Mouse (Mus musculus) testis, adult 2 months (tissue): ENCODE measurements at regions not wholly inside any gene's neighbourhood (a gene's known extent, or its start where the extent isn't known, plus 50 kb on each side); places are given as distances from the start of the nearest gene placed in this dataset.

Experiments used
- H3K27ac ChIP-seq: fragments of 200-500 bp; 2 replicates; pipeline ENCODE4 v1.5.1; 2012; ENCODE audit warnings: low read depth, low read length; ENCODE audit not compliant: control insufficient read depth, insufficient read depth
- H3K27me3 ChIP-seq: fragments of 200-500 bp; 2 replicates; pipeline ENCODE4 v1.6.1; 2012; ENCODE audit warnings: mild to moderate bottlenecking, low read length, moderate library complexity; ENCODE audit not compliant: control insufficient read depth, insufficient read depth
- H3K36me3 ChIP-seq: fragments of 200-500 bp; 2 replicates; pipeline ENCODE4 v1.6.1; 2012; ENCODE audit warnings: mild to moderate bottlenecking, low read length; ENCODE audit not compliant: control insufficient read depth, insufficient read depth
- H3K4me1 ChIP-seq: fragments of 200-500 bp; 2 replicates; pipeline ENCODE4 v1.6.1; 2012; ENCODE audit warnings: low read length; ENCODE audit not compliant: control insufficient read depth, insufficient read depth
- H3K4me3 ChIP-seq: fragments of 200-500 bp; 2 replicates; pipeline ENCODE4 v1.5.1; 2012; ENCODE audit warnings: low read depth, mild to moderate bottlenecking, low read length, moderate library complexity, mixed read lengths; ENCODE audit not compliant: control insufficient read depth
- CTCF ChIP-seq: fragments of 200-500 bp; IDR thresholded peaks from 2 replicates; pipeline ENCODE4 v1.5.1; 2012; ENCODE audit warnings: low read depth, mild to moderate bottlenecking, inconsistent platforms, low read length, moderate library complexity; ENCODE audit not compliant: control insufficient read depth, insufficient read depth, insufficient replicate concordance
- POLR2A ChIP-seq: fragments of 200-500 bp; IDR thresholded peaks from 2 replicates; pipeline ENCODE4 v1.6.1; 2012; ENCODE audit warnings: low read depth, mild to moderate bottlenecking, inconsistent platforms, low read length, moderate library complexity; ENCODE audit not compliant: control insufficient read depth

- Histone ChIP-seq H3K27ac (no peak overlapping the region), H3K4me3 (no peak overlapping the region), H3K36me3 (no peaks in the 10 kb centered on the region), H3K27me3 (no peaks in the 10 kb centered on the region), H3K4me1 (0 out of 2 replicates have a peak, but pooled peaks cover under 1% of the 10 kb centered on the region)
- TF ChIP-seq CTCF (no peak), POLR2A (no peak)
These were observed 143.2 kb upstream of the Krr1 start for GRCm38 (mm10) chr10:111829291-111829690.

GRCm38 (mm10) chr10:111831105-111831504 lies 141.4 kb upstream of the Krr1 start:
- Histone ChIP-seq H3K27ac (no peak overlapping the region), H3K4me1 (peaks cover 3% of the 10 kb centered on the region), H3K4me3 (no peak overlapping the region), H3K27me3 (no peaks in the 10 kb centered on the region), H3K36me3 (no peaks in the 10 kb centered on the region)
- TF ChIP-seq POLR2A (no peak), CTCF (no peak)

DNA sequence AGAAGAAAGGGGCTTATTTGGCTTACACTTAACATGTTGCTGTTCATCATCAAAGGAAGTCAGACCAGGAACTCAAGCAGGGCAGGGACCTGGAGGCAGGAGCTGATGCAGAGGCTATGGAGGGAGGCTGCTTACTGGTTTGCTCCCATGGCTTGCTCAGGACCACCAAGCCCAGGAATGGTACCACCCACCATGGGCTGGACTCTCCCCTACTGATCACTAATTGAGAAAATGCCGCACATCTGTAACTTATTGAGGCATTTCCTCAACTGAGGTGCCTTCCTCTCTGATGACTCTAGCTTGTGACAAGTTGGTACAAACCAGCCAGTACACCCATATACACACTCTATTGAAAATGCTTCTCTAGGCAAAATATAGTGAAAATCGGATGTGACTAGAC lies 138.9 kb upstream of the Krr1 start:
- Histone ChIP-seq H3K4me1 (peaks cover 3% of the 10 kb centered on the region), H3K4me3 (no peak overlapping the region), H3K27ac (no peak overlapping the region), H3K27me3 (no peaks in the 10 kb centered on the region), H3K36me3 (no peaks in the 10 kb centered on the region)
- no peak for TF ChIP-seq POLR2A

GRCm38 (mm10) chr10:111834280-111834679 lies 138.2 kb upstream of the Krr1 start:
- TF ChIP-seq POLR2A (no peak), CTCF (no peak)

DNA sequence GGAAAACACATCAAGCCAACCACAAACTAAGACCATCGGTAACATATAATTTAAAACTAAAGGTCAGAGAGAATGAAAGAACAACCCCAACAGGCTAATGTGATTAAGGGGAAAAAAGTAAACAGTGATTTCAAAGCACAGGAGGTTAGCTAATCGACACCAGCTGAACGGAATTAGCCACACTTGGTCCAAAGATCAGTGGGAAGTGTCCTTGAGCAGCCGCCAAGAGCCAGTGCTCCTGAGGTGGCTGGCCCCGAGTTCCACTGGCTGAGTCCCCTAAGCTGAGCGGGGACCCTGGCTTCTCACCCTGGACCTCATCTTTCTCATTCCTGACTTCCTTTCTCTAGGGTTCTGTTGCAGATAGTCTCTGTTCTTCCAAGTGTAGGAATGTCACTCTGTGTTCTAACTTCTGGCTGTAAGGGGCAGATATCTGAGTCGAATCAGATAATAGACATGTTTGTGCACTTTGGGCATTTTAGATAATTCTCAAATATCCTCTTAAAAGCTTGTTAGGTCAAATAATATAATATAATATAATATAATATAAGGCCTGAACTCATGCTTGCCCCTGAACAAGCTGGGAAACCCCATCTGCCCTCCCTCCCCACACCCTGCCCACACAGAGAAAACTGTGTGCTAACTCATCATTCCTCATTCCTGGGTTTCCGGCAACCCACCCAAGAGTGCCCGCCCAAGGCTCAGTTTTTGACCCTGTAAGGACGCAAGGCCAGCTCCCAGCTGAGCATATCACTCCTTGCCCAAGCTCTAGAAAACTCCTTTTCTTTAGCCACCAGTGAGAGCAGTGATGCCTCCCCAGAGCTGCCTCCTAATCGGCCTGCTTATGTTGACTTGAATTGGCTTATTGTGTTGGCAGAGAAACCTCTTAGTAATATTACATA lies 137.3 kb upstream of the Krr1 start:
- TF ChIP-seq POLR2A (no peak), CTCF (no peak)
- Histone ChIP-seq H3K4me1 (peaks cover 3% of the 10 kb centered on the region), H3K4me3 (no peak overlapping the region), H3K36me3 (no peaks in the 10 kb centered on the region), H3K27me3 (no peaks in the 10 kb centered on the region), H3K27ac (0 out of 2 replicates have a peak overlapping the region, but pooled peaks have one; percentile 42)

More at GRCm38 (mm10) chr10:111834280-111834679, 138.2 kb upstream of the Krr1 start:
- Histone ChIP-seq H3K27me3 (no peaks in the 10 kb centered on the region), H3K27ac (no peak overlapping the region), H3K4me1 (peaks cover 3% of the 10 kb centered on the region), H3K4me3 (no peak overlapping the region), H3K36me3 (no peaks in the 10 kb centered on the region)

DNA sequence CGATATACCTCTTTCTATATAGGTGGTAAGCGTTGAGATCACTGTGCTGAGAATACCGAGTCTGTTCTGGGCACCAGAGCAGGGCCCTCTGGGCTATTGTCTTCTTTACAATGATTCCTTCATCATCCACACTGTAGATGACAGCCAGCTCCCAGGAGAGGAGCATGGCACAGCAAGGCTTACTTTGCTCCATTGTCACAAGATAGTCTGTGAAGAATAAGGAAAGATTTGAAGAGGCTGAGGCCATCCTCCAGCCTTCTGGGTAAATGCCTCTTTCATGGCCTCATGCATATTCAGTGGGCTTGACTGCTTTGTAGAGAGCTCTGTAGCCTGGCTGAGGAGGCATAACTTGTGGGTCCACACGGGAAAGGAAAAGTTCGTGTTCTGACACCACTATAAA lies 136.3 kb upstream of the Krr1 start:
- H3K27ac ChIP-seq = no peak overlapping the region
- peaks cover 3% of the 10 kb centered on the region for H3K4me1 ChIP-seq

GRCm38 (mm10) chr10:111836802-111837201 lies 135.7 kb upstream of the Krr1 start:
- no peak overlapping the region for H3K4me3 ChIP-seq
- H3K27ac ChIP-seq = no peak overlapping the region
- no peaks in the 10 kb centered on the region for H3K27me3 ChIP-seq
- TF ChIP-seq CTCF (no peak), POLR2A (no peak)
- peaks cover 3% of the 10 kb centered on the region for H3K4me1 ChIP-seq
- no peaks in the 10 kb centered on the region for H3K36me3 ChIP-seq

More for the DNA sequence above, 136.3 kb upstream of the Krr1 start:
- Histone ChIP-seq H3K27me3 (no peaks in the 10 kb centered on the region), H3K36me3 (no peaks in the 10 kb centered on the region), H3K4me3 (no peak overlapping the region)
- TF ChIP-seq CTCF (no peak), POLR2A (no peak)
